Mouse (Mus musculus) MEL (cell line): ENCODE data around the gene Timd2.

Experiments used
- BHLHE40 ChIP-seq: IDR thresholded peaks from 2 replicates; pipeline ENCODE4 v1.6.1; 2012; ENCODE audit warnings: low read depth, mild to moderate bottlenecking, inconsistent platforms, low read length, improper control_type of control experiment, borderline replicate concordance
- POLR2A ChIP-seq, 2 experiments: IDR thresholded peaks; 2 replicates each; pipeline ENCODE4 v1.6.1; 2011 to 2012; ENCODE audit warnings: low read length in 2 of 2, mild to moderate bottlenecking in 2 of 2, control low read depth in 1 of 2, improper control_type of control experiment in 1 of 2, low read depth in 1 of 2, moderate library complexity in 1 of 2; ENCODE audit not compliant: control insufficient read depth in 1 of 2, insufficient read depth in 1 of 2, poor library complexity in 1 of 2
- TBP ChIP-seq: IDR thresholded peaks from 2 replicates; pipeline ENCODE4 v1.8.0; 2011; ENCODE audit warnings: low read depth, low read length, improper control_type of control experiment

DNA sequence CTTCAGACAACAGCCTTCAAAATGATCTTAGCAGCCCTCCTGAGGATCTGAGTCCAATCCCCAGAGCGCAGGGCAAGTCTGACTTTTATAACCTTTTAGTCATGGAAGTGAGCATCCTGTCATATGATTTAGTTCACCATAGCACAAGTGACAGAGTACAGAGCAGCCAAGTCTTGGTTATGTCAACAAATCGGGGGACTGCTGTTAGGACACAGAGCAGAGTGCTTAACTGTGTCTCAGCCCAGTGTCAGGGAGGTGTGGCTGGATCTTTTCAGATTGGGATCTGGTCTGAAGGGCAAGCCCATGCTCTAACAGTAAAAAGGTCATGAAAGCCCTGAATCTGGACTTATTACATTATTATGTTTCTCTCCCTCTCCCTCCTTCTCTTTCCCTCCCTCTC lies 46.8 kb upstream of the Timd2 start:
- TF ChIP-seq BHLHE40 (no peak), POLR2A (IDR thresholded peaks at IDR 0.05; ENCODE audit: control insufficient read depth in 1 of 2, insufficient read depth in 1 of 2, low read depth in 1 of 2, low read length in 2 of 2, poor library complexity in 1 of 2) (no peak), TBP (no peak)
